Mouse (Mus musculus): ENCODE measurements around the gene Ptprb.

The Ptprb gene

DNA sequence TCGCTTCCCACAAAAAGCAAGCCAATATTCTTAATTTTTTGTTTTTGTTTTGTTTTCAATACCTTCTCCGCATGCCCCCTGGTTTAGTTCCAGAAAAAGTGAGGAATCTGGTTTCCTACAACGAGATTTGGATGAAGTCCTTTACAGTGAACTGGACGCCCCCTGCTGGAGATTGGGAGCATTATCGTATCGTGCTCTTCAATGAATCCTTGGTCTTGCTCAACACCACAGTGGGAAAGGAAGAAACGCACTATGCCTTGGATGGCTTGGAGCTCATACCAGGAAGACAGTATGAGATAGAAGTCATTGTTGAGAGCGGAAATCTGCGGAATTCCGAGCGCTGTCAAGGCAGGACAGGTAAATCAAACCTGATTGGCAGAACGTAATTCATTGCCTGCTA is 43.9 kb downstream of the Ptprb start:
- DNase-seq (ENCODE audit: low read depth, low spot score): peak; percentile 46
- Histone ChIP-seq H3K36me3 (ENCODE audit: control insufficient read depth, insufficient read depth, low read length, poor library complexity, severe bottlenecking) (no peaks in the 10 kb centered on the region), H3K27me3 (ENCODE audit: control insufficient read depth, insufficient read depth, low read length, poor library complexity, severe bottlenecking) (no peaks in the 10 kb centered on the region)

DNA sequence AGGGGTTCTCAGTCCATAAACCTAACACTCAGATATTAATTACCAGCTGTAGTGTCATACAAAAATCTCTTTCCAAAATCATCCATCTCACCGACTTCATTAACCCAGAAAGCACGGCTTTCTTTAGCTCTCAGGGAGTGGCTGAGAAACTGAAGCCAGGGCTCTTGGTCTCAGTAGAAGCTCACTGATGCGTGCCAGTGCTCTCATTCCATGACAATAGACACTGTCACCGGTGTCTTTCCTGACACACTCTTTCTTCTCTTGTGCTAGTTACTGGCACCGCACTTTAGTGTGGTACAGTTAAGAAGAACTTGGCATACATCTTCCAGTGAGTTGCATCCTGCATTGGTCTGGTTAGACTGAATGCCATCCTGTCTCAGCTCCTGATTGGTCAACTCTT is 53.8 kb downstream of the Ptprb start:
- H3K36me3 ChIP-seq (ENCODE audit: control insufficient read depth, insufficient read depth, low read length, poor library complexity, severe bottlenecking): no peaks in the 10 kb centered on the region
- no peaks in the 10 kb centered on the region for H3K27me3 ChIP-seq (ENCODE audit: control insufficient read depth, insufficient read depth, low read length, poor library complexity, severe bottlenecking)
- no peak for DNase-seq (ENCODE audit: low read depth, low spot score)

DNA sequence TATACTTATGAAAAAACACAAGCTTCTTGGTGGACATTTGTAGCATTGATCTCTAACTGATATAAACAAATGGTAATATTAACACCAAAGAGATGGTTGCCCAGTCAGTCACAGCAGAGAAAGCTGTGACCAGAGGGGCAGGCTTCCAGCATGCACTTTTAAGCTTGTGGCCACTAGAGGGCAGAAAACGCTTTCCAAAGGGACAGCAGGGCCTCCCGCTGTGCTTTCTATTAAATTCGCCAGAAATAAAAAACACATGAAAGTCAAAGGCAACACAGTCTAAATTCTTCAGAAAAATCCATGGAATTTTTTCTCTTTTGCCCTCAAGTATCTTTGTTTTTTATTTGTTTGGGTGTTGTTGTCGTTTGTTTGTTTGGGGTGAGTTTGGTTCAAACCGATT is 55.1 kb downstream of the Ptprb start:
- no peaks in the 10 kb centered on the region for H3K36me3 ChIP-seq (ENCODE audit: control insufficient read depth, insufficient read depth, low read length, poor library complexity, severe bottlenecking)
- no peaks in the 10 kb centered on the region for H3K27me3 ChIP-seq (ENCODE audit: control insufficient read depth, insufficient read depth, low read length, poor library complexity, severe bottlenecking)
- peak; percentile 79 for DNase-seq (ENCODE audit: low read depth, low spot score)

DNA sequence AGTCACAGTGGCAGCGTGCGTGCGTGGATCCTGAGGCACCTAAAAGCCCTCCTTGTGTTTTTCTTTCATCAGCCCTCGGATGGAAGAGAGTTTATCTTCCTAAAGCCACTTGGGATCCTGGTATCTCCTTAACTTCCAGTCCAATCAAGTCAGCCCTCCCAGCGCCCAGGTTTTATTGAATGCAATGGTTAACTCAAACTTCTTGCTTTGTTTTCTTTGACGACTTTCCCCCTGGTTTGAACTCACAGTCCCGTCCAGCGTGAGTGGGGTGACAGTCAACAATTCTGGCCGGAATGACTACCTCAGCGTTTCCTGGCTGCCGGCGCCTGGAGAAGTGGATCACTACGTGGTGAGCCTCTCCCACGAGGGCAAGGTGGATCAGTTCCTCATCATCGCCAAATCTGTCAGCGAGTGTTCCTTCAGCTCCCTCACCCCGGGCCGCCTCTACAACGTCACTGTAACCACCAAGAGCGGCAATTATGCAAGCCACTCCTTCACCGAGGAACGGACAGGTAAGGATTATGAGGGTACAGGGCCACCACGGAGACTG is 55.7 kb downstream of the Ptprb start:
- Histone ChIP-seq H3K36me3 (ENCODE audit: control insufficient read depth, insufficient read depth, low read length, poor library complexity, severe bottlenecking) (no peaks in the 10 kb centered on the region), H3K27me3 (ENCODE audit: control insufficient read depth, insufficient read depth, low read length, poor library complexity, severe bottlenecking) (no peaks in the 10 kb centered on the region)
- no peak for DNase-seq (ENCODE audit: low read depth, low spot score)

DNA sequence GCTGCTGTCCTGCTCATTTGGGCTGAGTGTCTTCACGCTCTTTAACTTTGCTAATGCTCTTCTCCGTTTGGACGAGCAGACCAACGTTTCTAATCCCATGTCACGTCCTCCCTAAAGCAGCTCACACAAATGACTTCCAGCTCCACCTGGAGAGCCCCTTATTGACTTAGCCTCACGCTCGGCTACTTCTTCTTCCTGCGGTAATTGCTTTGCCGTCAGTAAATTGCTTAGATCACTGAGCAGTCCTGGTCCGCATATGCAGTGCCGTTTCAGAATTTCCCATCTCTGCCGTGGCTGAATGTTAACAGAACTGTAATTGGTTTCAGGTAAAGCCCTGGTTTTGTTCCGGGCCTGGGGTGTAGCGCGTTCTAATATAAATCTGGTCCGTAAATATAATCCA is 58.3 kb downstream of the Ptprb start:
- Histone ChIP-seq H3K27me3 (ENCODE audit: control insufficient read depth, insufficient read depth, low read length, poor library complexity, severe bottlenecking) (no peaks in the 10 kb centered on the region), H3K36me3 (ENCODE audit: control insufficient read depth, insufficient read depth, low read length, poor library complexity, severe bottlenecking) (no peaks in the 10 kb centered on the region)
- no peak for DNase-seq (ENCODE audit: low read depth, low spot score)

DNA sequence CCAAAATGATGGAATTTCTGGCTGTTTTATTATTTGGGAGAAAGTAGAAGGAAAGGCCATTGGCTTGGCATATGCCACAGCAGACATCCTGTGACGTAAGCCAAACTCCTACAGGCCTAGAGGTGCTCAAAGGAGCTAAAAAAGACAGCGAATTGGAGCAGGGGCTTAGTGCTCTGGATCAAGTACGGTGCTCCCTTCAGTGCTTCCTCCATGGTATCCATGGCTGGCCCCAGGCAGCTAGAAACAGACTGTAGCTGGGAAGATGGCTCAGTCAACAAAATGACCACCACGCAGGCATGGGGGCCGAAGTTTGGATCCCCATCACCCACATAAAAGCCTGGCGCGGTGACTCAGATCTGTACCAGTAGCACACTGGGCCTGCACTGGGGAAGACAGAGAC is 58.8 kb downstream of the Ptprb start:
- H3K27me3 ChIP-seq (ENCODE audit: control insufficient read depth, insufficient read depth, low read length, poor library complexity, severe bottlenecking): no peaks in the 10 kb centered on the region

DNA sequence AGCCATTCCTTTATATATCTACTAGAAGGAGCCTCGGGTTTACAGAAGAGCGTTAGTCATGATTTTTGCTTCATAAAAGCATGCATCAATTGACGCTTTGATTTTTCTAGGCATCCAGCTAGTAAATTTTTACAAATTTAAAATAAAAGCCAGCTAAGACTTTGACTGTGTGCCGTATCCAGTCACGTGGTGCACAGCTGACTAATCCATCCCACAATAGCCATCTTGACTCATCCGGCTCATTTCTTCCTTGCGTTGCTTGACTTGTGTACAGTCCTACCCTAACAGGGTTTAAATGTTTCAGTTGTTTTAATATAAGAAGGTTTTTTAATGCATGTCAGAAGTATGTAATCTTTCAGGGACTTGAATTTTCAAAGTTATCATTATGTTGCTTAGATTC is 60.0 kb downstream of the Ptprb start:
- Histone ChIP-seq H3K36me3 (ENCODE audit: control insufficient read depth, insufficient read depth, low read length, poor library complexity, severe bottlenecking) (no peaks in the 10 kb centered on the region), H3K27me3 (ENCODE audit: control insufficient read depth, insufficient read depth, low read length, poor library complexity, severe bottlenecking) (no peaks in the 10 kb centered on the region)
- no peak for DNase-seq (ENCODE audit: low read depth, low spot score)

More for the DNA sequence above, 58.8 kb downstream of the Ptprb start:
- DNase-seq (ENCODE audit: low read depth, low spot score): no peak
- H3K36me3 ChIP-seq (ENCODE audit: control insufficient read depth, insufficient read depth, low read length, poor library complexity, severe bottlenecking): no peaks in the 10 kb centered on the region

DNA sequence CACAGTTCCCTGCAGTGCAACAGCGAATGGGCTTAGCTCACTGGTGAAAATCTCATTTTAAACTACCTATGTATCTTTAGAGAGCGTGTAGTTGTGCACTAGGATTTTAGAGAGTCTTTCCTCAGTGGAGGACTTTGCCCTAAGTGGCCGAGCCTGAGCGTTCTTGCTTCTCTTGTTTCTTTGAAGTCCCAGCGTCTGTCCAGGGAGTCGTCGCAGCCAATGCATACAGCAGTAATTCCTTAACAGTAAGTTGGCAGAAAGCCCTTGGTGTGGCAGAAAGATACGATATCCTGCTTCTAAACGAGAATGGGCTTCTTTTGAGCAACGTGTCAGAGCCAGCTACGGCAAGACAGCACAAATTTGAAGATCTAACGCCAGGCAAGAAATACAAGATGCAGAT is 65.9 kb downstream of the Ptprb start:
- Histone ChIP-seq H3K36me3 (ENCODE audit: control insufficient read depth, insufficient read depth, low read length, poor library complexity, severe bottlenecking) (no peaks in the 10 kb centered on the region), H3K27me3 (ENCODE audit: control insufficient read depth, insufficient read depth, low read length, poor library complexity, severe bottlenecking) (no peaks in the 10 kb centered on the region)
- no peak for DNase-seq (ENCODE audit: low read depth, low spot score)

DNA sequence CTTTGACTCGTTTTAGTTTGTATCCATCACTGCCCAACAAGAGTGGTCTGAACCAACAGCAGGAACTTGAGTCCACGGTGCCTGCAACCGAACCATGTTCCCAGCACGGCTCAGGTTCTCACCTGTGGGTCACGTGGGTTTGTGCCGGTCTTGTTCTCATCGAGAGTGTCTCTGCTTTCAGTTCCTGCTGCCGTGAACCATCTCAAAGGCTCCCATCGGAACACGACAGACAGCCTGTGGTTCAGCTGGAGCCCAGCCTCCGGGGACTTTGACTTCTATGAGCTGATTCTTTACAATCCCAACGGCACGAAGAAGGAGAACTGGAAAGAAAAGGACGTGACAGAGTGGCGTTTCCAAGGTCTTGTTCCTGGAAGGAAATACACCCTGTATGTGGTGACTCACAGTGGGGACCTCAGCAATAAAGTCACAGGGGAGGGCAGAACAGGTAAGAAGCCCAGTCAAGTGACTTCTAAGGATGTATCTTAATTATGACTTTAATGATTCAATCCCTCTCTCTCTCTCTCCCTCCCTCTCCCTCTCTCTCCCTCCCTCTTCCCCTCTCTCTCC is 71.4 kb downstream of the Ptprb start:
- Histone ChIP-seq H3K36me3 (ENCODE audit: control insufficient read depth, insufficient read depth, low read length, poor library complexity, severe bottlenecking) (no peaks in the 10 kb centered on the region), H3K27me3 (ENCODE audit: control insufficient read depth, insufficient read depth, low read length, poor library complexity, severe bottlenecking) (no peaks in the 10 kb centered on the region)
- no peak for DNase-seq (ENCODE audit: low read depth, low spot score)

DNA sequence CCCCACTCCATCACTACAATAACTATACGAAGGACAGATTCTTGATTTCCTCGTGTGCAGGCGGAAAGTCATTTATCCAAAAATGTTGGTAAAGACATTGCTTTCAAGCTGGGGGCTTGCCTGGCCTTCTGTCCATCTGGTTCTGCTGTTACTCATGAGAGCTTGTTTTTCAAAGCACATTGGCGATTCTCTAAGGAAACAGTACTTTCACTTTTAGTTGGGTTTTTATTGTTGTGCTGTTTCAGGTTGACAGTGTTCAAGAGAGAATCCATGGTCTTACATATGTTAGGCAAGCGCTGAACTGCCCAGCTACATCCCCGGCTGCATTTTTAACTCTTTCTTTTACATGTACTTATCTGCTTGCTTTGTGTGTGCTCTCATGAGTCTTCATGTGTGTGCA is 73.7 kb downstream of the Ptprb start:
- Histone ChIP-seq H3K36me3 (ENCODE audit: control insufficient read depth, insufficient read depth, low read length, poor library complexity, severe bottlenecking) (no peaks in the 10 kb centered on the region), H3K27me3 (ENCODE audit: control insufficient read depth, insufficient read depth, low read length, poor library complexity, severe bottlenecking) (no peaks in the 10 kb centered on the region)
- DNase-seq (ENCODE audit: low read depth, low spot score): no peak

DNA sequence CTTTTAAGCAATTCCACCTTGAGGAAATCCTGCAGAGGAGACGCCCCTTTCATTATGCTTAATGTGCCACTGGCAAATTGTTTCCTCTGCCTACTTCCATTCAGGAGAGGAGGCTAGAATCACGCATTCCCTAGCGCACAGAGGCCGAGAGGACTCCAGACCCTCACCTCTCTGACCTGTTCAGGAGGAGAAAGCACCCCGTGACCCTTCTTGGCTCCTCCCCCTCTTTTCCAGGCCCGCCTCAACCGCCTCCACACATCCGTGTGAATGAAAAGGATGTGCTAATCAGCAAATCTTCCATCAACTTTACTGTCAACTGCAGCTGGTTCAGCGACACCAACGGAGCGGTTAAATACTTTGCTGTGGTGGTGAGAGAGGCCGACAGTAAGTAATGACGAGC is 75.2 kb downstream of the Ptprb start:
- DNase-seq (ENCODE audit: low read depth, low spot score): no peak
- H3K36me3 ChIP-seq (ENCODE audit: control insufficient read depth, insufficient read depth, low read length, poor library complexity, severe bottlenecking): no peaks in the 10 kb centered on the region
- no peaks in the 10 kb centered on the region for H3K27me3 ChIP-seq (ENCODE audit: control insufficient read depth, insufficient read depth, low read length, poor library complexity, severe bottlenecking)

DNA sequence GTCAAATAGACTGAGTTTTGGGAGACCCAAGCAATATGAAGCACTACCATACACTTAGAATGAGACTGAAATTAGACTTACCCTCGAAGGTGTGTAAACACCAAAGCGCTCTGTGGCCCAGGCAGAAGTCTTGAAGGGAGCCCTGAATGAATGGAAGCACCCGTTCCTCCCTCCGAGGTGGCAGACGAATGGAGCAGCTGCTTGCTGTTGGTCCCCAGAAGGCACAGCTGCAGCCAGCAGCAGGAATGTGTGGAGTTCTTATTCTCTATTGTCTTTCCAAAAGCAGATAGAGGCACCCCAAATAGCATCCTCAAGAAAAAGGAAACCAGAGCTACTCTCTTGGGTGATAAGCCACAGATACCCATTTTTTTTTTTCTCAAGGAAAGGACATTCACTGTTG is 79.0 kb downstream of the Ptprb start:
- Histone ChIP-seq H3K36me3 (ENCODE audit: control insufficient read depth, insufficient read depth, low read length, poor library complexity, severe bottlenecking) (no peaks in the 10 kb centered on the region), H3K27me3 (ENCODE audit: control insufficient read depth, insufficient read depth, low read length, poor library complexity, severe bottlenecking) (no peaks in the 10 kb centered on the region)
- DNase-seq (ENCODE audit: low read depth, low spot score): no peak

DNA sequence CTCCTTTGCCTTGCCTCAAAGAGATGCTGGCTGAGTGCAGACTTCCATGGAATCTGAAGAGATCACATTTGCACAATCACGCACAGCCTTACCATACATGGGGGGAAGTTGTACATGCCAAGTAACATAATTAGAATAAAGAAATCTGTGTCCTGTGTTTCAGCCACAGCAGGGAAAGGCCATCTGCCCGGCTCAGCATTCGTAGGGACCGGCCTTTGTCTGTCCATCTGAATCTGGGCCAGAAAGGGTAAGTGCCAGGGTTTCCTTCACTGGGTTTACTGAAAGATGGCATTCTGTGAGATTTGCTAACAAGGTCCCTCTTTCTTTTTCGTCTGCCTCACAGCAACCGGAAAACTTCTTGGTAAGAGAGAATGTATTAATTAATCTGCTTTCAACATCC is 86.9 kb downstream of the Ptprb start:
- DNase-seq (ENCODE audit: low read depth, low spot score): no peak
- Histone ChIP-seq H3K27me3 (ENCODE audit: control insufficient read depth, insufficient read depth, low read length, poor library complexity, severe bottlenecking) (no peaks in the 10 kb centered on the region; the same call in 1 of the 2 replicates), H3K36me3 (ENCODE audit: control insufficient read depth, insufficient read depth, low read length, poor library complexity, severe bottlenecking) (no peaks in the 10 kb centered on the region)

DNA sequence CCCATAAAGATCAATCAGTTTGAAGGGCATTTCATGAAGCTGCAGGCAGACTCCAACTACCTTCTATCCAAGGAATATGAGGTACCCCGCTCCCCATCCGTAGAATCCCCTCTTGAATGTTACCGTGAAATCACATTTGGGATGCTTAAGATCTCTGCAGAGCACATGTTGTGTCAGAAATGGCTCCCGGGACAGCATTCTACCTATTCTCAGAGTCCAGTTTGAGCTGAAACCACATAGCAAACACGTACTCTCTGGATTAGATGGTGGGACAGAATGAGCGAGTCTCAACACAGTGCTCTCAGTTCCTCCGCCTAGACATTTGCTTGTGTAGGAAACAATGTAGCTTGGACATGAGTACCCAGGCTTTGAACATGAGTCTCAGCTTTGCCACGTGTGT is 87.3 kb downstream of the Ptprb start:
- Histone ChIP-seq H3K36me3 (ENCODE audit: control insufficient read depth, insufficient read depth, low read length, poor library complexity, severe bottlenecking) (no peaks in the 10 kb centered on the region), H3K27me3 (ENCODE audit: control insufficient read depth, insufficient read depth, low read length, poor library complexity, severe bottlenecking) (no peaks in the 10 kb centered on the region; the same call in 1 of the 2 replicates)
- no peak for DNase-seq (ENCODE audit: low read depth, low spot score)

DNA sequence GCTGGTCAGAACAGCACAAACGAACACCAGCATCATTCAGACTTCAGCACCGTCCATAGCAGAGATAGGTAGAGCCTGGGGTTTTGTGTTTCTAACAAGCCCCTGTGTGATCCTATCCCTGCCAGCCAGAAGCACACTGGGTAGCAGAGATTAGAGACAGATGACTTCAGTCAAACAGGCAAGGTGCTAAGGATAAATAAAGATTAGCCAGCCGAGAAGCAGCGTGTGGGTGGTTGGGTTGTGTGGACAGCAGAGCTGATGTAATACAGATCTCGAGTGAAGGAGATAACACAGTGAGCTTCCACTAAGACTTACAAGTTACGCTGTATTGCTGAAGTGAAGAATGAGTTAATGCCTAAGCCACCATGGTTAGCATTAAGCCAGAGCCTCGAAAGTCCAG is 89.4 kb downstream of the Ptprb start:
- H3K36me3 ChIP-seq (ENCODE audit: control insufficient read depth, insufficient read depth, low read length, poor library complexity, severe bottlenecking): no peaks in the 10 kb centered on the region
- no peaks in the 10 kb centered on the region; the same call in 1 of the 2 replicates for H3K27me3 ChIP-seq (ENCODE audit: control insufficient read depth, insufficient read depth, low read length, poor library complexity, severe bottlenecking)
- no peak for DNase-seq (ENCODE audit: low read depth, low spot score)

All from splenic B cell, adult 2 months (primary cell).